Mouse (Mus musculus): ENCODE results near the gene Efhb.

GRCm38 (mm10) chr17:53465569-53465968 is 2.4 kb upstream of the Efhb start:
- no peak for TF ChIP-seq CTCF (IDR thresholded peaks at IDR 0.05; ENCODE audit: low read depth, low read length)
- TF ChIP-seq TAL1 (conservative IDR thresholded peaks at IDR 0.05; ENCODE audit: low read depth, low read length), result no peak
- no peak for TF ChIP-seq GATA1 (IDR thresholded peaks at IDR 0.05; ENCODE audit: borderline replicate concordance, low read length)
- no peak for TF ChIP-seq POLR2AphosphoS5 (IDR thresholded peaks at IDR 0.05; ENCODE audit: insufficient replicate concordance, low read depth, low read length)
